Mouse (Mus musculus): ENCODE data around the gene Aqp9. TPM values are rescaled to one million over a fixed set of nuclear protein-coding genes. Genes with fewer than 3 reads are reported as not detected.
A peak's percentile ranks its signal among the peaks of the same experiment; 100 is the strongest.

Gene Aqp9
- total RNA-seq (2021) = under 1 TPM; 0.12 to 0.29 TPM

DNA sequence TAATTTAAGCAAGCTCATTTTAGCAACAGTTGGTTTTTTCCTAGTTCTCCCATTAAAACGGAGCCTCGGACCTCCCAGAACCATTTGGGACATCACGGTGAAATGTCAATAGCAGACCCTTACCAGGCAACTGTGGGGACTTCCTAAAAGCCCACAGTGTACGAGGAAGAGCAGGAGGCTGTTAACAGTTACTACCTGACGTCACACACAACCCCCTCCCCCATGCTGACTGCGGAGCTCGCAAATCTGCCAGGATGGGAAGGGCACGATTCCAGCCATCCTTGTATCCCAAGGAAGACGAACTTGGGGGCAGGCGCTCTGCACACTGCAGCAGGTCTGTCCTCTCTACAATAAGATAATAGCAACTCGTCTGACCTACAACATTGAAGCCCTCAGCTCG is at the start of gene Aqp9:
Gene Aqp9, minus strand, starts transcription at position 172 of the 400 bp plus-strand sequence.
- no peak for DNase-seq
- intact Hi-C loops (cut with DNase I) = no loop called here

DNA sequence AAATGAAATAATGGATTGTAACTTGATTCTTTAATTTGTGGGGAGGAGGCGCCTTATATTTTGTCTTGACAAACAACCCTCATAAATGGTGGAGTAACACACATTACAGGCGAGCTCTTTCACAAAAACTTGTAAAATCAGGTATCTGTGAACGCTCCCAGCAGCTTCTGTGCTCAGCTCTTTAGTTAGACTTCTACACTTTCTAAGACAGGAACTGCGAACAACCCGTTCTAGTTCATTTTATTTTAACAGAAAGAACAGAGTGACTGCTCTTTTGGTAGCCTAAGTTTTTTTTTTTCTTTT is 49.3 kb upstream of the Aqp9 start:
- intact Hi-C loops (cut with DNase I) = loop anchor here (10.0 kb wide), 2 partner anchors 137 to 407 kb away; no protein-coding TSS in a partner anchor
- no peak for DNase-seq

DNA sequence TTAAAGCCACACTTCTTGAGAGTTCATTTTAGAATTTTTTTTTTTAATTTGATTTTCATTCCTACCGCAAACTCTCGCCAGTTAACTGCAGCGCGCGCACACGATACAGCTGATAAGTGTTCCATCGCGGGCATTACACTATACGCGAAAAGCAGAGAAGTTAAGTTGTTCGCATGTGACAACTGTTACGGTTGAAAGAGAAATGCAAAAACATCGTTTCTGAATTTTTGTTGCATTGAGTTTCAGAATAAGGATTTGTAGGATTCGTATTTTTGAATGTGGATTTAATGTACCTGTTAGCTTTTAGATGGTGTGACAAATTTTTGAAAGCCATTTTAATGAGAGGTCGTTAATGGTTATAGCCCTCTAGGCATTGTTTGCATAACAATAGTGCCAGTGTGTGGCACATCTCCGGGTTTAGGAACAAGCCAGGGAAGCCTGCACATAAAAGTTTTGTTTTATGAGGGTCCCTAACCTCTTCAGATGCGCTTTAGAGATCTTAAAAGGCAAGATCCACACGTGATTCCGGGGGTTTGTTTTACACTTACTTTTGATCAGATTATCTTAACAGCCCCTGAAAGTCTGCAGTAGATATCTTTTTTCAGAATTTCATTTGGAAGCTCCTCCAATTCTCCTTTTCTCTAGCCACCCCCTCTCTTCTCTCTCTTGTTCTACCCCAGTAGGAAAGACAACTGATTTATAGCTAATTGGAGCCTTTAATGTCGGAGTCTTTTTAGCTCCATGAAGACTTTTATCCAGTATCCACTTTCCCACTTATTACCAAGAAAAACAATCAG is 48.7 kb upstream of the Aqp9 start:
- intact Hi-C loops (cut with DNase I) = loop anchor here (10.0 kb wide), 2 partner anchors 138 to 408 kb away; no protein-coding TSS in a partner anchor
- peak; percentile 19 to 34 for DNase-seq

DNA sequence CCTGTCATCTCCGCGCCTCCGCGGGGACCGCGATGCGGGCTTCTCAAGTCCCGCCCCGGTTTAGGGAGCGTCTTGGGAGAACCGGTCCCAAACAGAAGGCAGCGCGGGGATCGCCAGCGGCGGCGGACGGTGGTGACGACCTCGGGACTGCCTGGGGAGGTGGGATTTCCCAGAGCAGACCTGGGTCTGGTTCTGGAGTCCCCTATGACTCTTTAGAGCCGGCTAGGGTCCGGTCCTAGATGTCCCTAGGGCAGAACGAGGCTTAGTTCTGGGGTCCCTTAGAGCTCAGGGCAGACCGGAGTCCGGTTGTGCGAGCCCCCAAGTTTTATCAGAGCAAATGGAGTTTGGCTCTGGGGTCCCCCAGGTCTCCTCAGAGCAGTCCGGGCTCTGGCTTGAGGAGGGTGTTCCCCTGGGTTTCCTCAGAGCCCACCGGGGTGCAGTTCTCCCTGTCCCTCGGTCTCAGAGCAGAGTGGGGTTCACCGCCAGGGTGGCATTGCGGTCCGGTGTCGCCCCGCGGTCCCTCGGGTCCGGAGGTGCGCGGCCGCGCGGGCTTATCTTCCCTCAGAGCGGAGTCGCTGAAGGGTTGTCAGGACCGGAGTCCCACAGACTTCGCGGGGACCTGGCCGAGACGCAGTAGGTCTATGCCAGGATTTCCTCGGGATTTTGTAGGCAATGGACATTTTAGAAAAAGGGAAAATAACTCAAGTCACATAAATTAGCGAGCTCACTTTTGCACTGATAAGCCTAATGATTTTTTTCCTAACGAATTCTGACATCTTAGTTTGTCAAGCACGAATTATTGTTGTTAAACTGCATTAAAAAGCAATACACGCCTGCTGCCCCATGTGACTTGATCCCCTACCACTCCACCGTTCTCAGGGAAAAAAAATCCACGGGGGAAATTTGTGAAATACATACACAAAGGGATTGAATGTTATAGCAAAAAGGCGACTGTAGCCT is 47.8 kb upstream of the Aqp9 start:
- intact Hi-C loops (cut with DNase I) = loop anchor here (10.0 kb wide), 2 partner anchors 138 to 408 kb away; no protein-coding TSS in a partner anchor
- peak; percentile 49 to 65 for DNase-seq

DNA sequence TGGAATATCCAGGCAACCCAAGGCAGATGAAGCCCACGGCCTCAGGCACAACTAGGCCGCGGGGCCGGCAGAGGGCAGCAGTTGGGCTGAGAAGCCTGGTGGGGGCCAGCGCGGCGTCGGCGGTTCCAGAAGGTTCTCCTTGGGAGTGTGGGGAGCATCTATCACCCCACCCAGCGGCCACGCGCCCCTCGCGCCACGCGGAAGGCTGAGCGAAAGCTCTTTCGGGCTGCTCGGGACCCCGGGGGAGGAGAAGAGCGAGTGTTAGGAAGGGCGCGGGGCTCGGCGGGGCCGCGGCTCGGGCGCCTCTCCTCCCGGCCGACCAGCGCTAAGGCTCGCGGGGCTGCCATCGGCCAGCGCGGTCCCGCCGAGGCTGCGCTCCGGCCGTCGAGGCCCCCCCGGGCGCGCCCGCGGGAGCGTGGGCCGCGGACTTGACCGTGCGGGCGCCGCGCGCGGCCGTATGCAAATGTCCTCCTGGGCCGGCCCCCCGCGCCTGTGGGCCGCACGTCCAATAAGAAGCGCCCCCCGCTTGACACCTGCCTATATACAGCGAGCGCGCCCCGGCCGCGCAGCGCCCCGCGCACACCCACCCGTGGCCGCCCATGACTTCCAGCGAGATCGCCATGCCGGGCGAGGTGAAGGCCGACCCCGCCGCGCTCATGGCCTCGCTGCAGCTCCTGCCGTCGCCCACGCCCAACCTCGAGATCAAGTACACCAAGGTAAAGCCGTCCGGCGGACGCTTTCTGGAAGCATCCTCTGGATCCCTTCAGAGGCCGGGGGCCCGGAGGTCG is 47.0 kb upstream of the Aqp9 start, which contains the start of gene Aldh1a2:
Gene Aldh1a2, plus strand, starts transcription at position 542 of the 788 bp plus-strand sequence.
- intact Hi-C loops (cut with DNase I) = loop anchor here (1.0 to 10.0 kb wide), 3 partner anchors 139 to 409 kb away; no protein-coding TSS in a partner anchor
- peak; percentile 80 to 87 for DNase-seq

DNA sequence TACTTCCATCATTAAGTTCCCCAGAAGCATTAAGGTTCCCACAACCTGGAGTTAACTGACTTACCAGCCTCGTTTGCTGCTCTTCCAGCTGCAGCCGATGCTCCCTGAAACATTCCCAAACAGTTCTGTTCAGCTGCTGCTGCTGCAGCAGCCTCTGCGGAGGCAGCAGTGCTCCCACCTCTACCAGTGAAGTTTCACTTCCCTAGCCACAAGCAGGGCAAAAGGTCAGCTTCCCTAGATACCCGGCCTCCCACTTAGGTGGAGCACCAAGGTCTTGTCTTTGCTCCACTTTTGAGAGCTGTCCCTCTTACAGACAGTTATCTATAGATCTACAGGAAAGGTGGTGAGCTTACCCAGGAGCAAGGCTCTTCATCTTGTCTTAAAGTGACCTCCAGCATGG is 45.2 kb upstream of the Aqp9 start:
- intact Hi-C loops (cut with DNase I) = loop anchor here (10.0 kb wide), 2 partner anchors 141 to 411 kb away; no protein-coding TSS in a partner anchor
- DNase-seq = no peak

DNA sequence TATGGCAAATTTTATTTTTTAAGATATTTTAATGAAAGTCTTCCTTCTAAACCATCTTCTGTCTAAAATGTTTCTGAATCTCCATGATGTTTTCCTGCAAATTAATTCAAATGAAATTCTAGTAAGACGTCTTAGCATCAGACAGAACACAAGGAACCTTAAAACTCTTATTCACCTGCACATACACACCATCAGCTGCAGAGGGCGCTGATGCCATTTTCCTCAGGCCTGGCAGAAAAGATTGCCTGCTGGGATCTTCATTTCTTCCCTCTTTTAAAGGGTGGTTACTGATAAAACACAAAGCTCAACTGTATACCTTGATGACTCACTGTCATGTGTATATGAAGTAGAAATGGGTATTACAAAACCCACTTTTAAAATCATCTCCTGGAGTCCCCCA is 42.4 kb upstream of the Aqp9 start:
- peak; percentile 29 to 68 for DNase-seq
- intact Hi-C loops (cut with DNase I) = loop anchor here (10.0 kb wide), 2 partner anchors 144 to 414 kb away; no protein-coding TSS in a partner anchor

DNA sequence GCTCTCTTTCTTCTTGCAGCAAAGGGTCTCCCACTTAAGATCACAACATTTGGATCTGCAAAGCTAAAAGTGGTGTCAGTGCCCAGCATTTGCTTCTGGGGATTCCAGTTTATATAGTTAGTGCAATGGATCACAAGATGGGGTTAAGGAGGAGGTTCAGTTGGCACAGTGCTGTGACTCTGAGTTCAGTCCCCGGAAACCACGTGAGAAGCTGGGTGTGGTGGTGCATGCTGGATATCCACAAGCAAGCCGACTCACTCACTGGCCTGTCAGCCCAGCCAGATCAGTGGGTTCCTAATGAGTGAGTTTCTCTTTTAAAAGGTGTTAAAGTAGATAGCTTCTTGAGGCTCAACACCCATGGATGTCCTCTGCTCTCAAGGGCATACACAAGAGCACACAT is 40.8 kb upstream of the Aqp9 start:
- DNase-seq = no peak
- intact Hi-C loops (cut with DNase I) = no loop called here

DNA sequence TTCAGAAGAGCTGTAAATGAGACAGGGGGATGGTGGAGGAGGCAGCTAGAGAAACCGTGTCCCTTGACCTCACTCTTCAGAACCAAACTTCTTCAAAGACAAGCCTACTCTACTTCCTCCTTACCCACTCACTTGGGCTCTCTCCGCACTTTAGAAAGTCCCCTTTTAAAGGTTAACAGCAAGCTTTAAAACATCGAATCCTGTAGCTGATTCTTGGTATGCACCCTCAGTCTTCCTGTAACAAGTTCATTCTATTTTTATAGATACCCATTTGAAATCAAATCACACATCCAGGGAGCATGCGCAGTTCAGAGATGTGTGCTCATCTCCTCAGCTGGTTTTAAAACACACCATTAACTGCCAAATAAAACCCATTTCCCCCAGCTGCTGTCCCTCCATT is 33.8 kb upstream of the Aqp9 start:
- intact Hi-C loops (cut with DNase I) = no loop called here
- DNase-seq = no peak

DNA sequence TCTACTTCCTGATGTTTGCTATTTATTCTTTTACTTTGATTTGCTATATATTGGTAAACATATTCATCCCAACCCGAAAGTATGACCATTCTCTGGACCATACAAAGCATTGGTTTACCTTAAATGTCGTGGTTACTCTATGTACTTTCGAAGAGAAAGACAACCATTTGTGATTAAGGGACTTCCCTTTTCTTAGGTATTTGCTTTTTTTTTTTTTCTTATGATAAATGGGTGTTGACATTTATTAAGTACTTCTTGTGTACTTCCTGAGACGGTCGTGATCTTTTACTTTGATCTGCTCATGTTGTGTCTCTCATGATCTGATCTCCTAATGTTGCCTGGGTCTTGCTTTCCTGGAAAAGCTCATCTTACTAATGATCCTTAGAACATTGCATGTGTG is 30.3 kb upstream of the Aqp9 start:
- no peak for DNase-seq
- intact Hi-C loops (cut with DNase I) = no loop called here

DNA sequence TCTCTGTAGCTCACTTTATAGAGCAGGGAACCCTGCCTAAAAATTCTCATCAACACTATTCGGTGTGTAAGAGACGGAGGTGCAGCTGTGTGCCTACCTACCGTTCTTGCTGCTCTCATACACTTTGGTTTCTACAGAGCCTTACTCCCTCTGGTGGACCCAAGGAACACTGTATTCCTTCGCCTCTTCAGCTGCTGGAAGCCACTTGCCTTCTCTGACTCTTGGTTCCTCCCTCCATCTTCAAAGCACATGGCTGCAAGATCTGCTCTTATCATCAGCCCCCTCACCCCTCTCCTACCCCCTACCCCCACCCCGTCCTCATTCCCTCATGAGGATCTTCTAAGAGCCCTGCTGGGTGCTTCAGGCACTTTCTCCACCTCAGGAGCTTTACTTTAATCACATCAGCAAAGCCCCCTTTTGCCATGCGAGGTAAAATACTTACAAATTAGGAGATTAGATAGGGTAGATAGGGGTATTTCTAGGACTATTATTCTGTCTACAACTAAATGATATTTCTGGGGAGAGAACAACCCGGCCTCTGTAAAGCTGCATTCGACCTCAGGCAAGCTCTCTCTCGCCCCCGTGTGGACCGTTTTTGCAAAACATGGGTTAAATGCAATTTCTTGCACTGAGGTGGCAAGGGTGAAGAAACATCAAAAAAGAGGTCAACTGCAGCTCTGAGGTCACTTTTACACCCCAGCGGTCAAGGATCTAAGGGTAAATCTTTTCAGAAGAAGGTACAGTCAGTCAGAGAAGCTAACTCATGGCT is 20.3 kb upstream of the Aqp9 start:
- intact Hi-C loops (cut with DNase I) = loop anchor here (10.0 kb wide), 2 partner anchors 64 to 524 kb away; no protein-coding TSS in a partner anchor
- DNase-seq = peak; percentile 63 to 84

DNA sequence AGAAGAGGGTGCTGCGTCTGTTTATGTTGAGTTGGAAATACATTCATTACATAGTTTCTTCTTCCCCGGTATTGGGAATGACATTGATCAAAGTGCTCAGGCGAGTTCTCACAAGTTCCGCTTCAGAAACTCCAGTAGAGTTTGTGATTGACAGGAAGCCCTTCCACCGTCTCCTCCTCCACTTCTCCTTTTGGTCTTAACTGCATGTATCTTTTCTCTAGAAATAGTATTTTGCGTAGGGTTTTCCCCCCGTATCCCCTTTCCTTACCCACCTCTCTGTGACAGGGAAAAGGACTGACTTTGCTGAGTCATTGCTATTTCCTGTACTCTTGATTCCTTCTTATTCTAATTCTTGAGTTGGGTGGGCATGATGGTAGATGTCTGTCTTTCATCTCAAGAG is 18.9 kb upstream of the Aqp9 start:
- no peak for DNase-seq
- intact Hi-C loops (cut with DNase I) = loop anchor here (10.0 kb wide), 2 partner anchors 63 to 523 kb away; no protein-coding TSS in a partner anchor

DNA sequence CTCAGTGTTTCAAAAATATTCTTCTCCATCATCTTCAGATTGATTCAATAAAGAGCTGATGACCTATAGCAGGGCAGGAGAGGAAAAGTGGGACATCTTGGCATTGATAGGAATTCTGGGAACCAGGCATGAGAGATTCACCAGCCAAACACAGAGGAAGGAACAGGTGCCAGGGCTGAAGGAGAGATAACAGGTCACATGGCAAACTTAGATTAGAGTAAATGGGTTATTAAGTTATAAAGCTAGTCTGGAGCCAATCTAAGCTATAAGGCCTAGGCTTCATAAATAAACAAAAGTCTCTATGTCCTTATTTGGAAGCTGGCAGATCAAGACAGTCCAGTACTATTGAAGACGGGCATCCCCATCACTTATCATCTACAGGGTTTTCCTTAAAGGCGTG is 17.3 kb upstream of the Aqp9 start:
- intact Hi-C loops (cut with DNase I) = loop anchor here (10.0 kb wide), 2 partner anchors 61 to 521 kb away; no protein-coding TSS in a partner anchor
- no peak for DNase-seq

DNA sequence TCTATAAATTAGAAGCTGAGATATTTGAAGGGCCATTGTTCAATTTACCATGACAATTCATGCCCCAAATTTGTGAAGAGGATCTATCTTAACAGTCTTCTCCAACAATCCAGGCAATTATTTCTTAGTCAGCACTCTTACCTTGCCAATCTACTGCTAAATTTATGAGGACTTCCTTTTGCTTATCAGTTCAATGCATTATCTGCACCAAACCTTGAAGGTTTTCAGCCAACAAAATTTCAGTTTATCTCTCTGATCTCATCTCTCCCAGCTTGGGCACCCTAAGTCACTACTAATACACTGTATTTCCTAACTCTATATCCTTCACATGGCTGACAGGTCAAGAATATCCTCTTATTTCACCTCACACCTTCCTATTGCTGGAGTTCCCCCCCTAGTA is 16.8 kb upstream of the Aqp9 start:
- no peak for DNase-seq
- intact Hi-C loops (cut with DNase I) = loop anchor here (10.0 kb wide), 2 partner anchors 60 to 520 kb away; no protein-coding TSS in a partner anchor

DNA sequence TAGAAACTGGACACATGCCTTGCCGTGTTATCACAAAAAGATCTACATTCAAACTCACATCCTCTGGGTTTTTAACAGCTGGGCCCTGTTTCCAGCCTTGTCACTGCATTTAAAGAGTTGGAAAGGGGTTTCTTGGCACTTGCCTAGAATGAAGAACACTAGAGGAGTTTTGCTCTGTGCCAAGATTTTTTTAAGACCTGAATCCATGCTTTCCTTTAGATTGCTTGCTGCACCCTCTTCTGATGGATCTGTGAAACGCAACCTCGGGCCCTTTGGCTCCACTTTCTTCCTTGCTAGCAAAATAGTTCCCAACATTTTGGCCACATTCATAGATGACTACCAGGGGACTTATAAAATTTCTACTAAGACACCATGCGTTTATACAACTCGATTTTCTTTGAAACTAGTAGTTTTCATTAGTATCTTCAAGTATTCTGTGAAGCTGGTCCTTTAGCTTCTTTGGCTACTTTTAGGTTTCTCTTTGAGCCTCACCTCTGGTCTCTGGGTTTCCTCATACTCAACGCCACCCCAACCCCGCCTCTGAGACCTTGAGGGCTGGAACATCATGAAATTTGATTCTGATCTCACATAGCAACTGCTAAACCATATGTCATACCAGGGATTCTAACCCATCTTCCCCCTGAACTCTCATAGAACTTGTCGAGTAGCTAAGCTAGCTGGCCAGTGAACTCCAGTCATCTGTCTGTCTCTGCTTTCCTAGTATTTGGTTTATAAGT is 11.7 kb upstream of the Aqp9 start:
- intact Hi-C loops (cut with DNase I) = loop anchor here (10.0 kb wide), 2 partner anchors 55 to 515 kb away; no protein-coding TSS in a partner anchor
- DNase-seq = peak in 1 of 2 experiments; percentile 18

DNA sequence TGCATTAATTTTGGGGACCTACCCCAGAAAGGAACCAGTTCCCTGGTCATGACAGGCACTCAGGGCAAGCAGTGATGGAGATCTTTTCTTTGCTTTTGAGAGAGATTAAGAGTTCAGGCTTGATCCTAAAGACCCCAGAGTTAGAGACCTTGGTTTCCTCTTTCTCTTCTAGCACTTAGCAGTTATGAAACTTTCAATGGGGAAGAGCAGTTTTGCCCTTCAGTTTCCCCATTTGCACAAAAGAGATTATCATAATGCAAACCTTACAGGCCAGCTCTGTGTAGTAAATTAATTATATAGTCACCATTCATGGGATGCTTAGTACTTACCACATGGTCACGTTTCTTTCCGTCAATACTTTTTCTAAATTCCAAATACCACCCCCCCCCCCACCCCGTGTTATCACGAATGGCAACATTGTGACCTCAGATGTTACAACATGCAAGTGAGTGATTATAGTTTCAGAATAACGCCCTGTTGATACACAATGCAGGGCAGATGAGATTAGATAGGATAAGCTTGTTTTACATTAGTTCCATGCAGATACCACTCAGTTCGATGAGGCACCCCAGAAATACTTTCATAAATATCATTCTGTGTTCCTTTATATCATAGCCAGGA is 10.9 kb upstream of the Aqp9 start:
- no peak for DNase-seq
- intact Hi-C loops (cut with DNase I) = no loop called here

DNA sequence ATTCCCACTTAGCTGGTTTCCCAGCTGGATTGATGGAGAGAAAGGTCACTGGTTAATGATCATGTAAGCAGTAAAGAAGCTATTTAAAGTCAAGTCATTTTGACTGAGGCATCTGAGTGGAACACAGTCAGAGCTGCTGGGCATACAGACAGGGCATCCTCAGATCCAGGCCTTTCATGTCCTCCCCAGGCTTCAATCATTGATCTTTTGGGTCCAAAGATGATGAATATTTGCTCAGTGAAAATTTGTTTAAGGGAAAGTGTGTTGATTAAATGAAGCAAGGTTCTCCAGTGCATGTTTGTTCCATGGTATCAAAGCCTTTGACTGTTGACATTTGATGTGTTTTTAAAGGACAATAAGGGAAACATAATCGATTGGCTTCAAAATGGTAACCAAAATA is 7.2 kb upstream of the Aqp9 start:
- intact Hi-C loops (cut with DNase I) = no loop called here
- DNase-seq = no peak

DNA sequence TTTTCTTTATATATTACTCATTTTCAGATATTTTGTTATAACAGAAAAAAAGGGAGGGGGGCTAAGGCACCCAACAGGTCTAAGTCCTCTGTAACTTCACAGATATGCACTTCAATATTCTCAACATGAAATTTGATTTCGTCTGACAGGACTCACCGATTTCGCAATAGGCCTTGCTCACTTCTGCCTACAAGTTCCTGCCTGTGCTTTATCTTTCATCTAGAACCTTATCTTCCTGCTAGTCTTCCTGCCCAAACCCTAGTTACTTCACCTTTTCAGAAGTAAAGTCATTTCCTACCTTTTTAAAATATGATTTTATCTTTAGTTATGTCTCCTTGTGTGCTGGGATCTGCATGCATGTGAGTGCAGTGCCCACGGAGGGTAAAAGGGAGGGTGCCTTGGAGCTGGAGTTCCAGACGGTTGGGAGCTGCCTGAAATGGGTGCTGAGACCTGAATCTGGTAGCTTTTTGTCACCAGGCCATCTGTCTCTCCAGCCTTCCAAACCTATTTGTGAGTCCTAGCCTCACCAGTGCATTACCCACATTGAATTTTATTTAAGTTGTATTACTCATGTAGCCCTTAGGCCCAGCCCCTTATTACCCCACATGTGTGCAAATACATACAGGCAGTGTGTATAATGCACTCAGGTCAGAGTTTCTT is 6.0 kb upstream of the Aqp9 start:
- DNase-seq = no peak
- intact Hi-C loops (cut with DNase I) = no loop called here
